Mouse (Mus musculus): Measurements from ENCODE around the gene Gimap3.

Gimap3 gene

GRCm38 (mm10) chr6:48742422-48743351, 28.0 kb downstream of the Gimap3 start:
- DNase-seq, result no peak

GRCm38 (mm10) chr6:48741711-48742206, 28.9 kb downstream of the Gimap3 start:
- DNase-seq, result no peak

GRCm38 (mm10) chr6:48741273-48741672, 29.4 kb downstream of the Gimap3 start:
- DNase-seq, result no peak

GRCm38 (mm10) chr6:48740501-48741169, 30.0 kb downstream of the Gimap3 start:
- no peak for DNase-seq

- DNase-seq, result no peak
Measured at GRCm38 (mm10) chr6:48739780-48740055, 30.9 kb downstream of the Gimap3 start.

GRCm38 (mm10) chr6:48738961-48739779, 31.5 kb downstream of the Gimap3 start, which contains the start of gene Gimap1:
Gene Gimap1 (plus strand): TSS chr6:48739054.
- no peak for DNase-seq

GRCm38 (mm10) chr6:48737688-48738087, 33.0 kb downstream of the Gimap3 start:
- no peak for DNase-seq

- DNase-seq, result no peak
Measured at GRCm38 (mm10) chr6:48737053-48737452, 33.6 kb downstream of the Gimap3 start.

- DNase-seq, result no peak
Measured at GRCm38 (mm10) chr6:48733660-48734059, 37.0 kb downstream of the Gimap3 start.

GRCm38 (mm10) chr6:48732864-48733304, 37.8 kb downstream of the Gimap3 start:
- DNase-seq, result no peak

- no peak for DNase-seq
Measured at GRCm38 (mm10) chr6:48727761-48728160, 42.9 kb downstream of the Gimap3 start.

- DNase-seq, result peak; percentile 18
Measured at GRCm38 (mm10) chr6:48725476-48725875, 45.2 kb downstream of the Gimap3 start.

- DNase-seq, result no peak
Measured at GRCm38 (mm10) chr6:48723468-48723867, 47.2 kb downstream of the Gimap3 start.

- DNase-seq, result no peak
Measured at GRCm38 (mm10) chr6:48720326-48720725, 50.3 kb downstream of the Gimap3 start.

- no peak for DNase-seq
Measured at GRCm38 (mm10) chr6:48718455-48718854, 52.2 kb downstream of the Gimap3 start, which contains the start of the genes Gm28053 and Gimap7. Gene Gm28053 (plus strand): TSS chr6:48718607. Gene Gimap7 (plus strand): TSS chr6:48718621.

Data from right cerebral cortex, adult 18-20 months (tissue).